Mouse (Mus musculus) lung, embryonic 15.5 days (tissue): ENCODE data around the gene Tbc1d2. TPM values are rescaled to one million over a fixed set of nuclear protein-coding genes. Genes with fewer than 3 reads are reported as not detected.

Experiments used
- ATAC-seq: fragments of 200-750 bp; cut with Nextera tagmentation; 2 replicates; pipeline ENCODE4 v1.8.0; 2017; ENCODE audit warnings: moderate number of reproducible peaks, borderline replicate concordance; ENCODE audit not compliant: low FRiP score, low TSS enrichment; ENCODE audit errors: extremely low read depth
- H3K27ac ChIP-seq: fragments of 300-500 bp; sonication (generic); 2 replicates; pipeline ENCODE4 v1.5.1; 2015; ENCODE audit warnings: moderate library complexity, mild to moderate bottlenecking, inconsistent platforms
- H3K27me3 ChIP-seq: fragments of 300-500 bp; sonication (generic); 2 replicates; pipeline ENCODE4 v1.6.1; 2015; ENCODE audit warnings: inconsistent platforms
- H3K36me3 ChIP-seq: fragments of 300-500 bp; sonication (generic); 2 replicates; pipeline ENCODE4 v1.6.1; 2015; ENCODE audit warnings: inconsistent platforms
- H3K4me1 ChIP-seq: fragments of 300-500 bp; sonication (generic); 2 replicates; pipeline ENCODE4 v1.6.1; 2015; ENCODE audit warnings: inconsistent platforms
- H3K4me2 ChIP-seq: fragments of 300-500 bp; sonication (generic); 2 replicates; pipeline ENCODE4 v1.6.1; 2015; ENCODE audit warnings: inconsistent platforms, mild to moderate bottlenecking, moderate library complexity
- H3K4me3 ChIP-seq: fragments of 300-500 bp; sonication (generic); 2 replicates; pipeline ENCODE4 v1.5.1; 2015; ENCODE audit warnings: mild to moderate bottlenecking, inconsistent platforms
- H3K9ac ChIP-seq: fragments of 300-500 bp; sonication (generic); 2 replicates; pipeline ENCODE4 v1.6.1; 2015; ENCODE audit warnings: inconsistent platforms
- H3K9me3 ChIP-seq: fragments of 300-500 bp; sonication (generic); 2 replicates; pipeline ENCODE4 v1.6.1; 2016; ENCODE audit warnings: inconsistent platforms
- WGBS: fragments of 180-500 bp; shearing (Covaris S2); methylation state at CpG from one replicate; pipeline ENCODE4 v1.1.7; 2015; 5-methylcytosine and 5-hydroxymethylcytosine counted together
- polyA plus RNA-seq: library from polyadenylated mRNA; unstranded; fragments of >200 nt; fragmentation: Nextera tagmentation; extraction: Ambion mirVana; gene quantifications from 2 replicates; pipeline ENCODE4 v1.2.1, GENCODE M21; 2015

Gene Tbc1d2
- polyA plus RNA-seq, 1 experiment from 2014 or later = 3.6 TPM

DNA sequence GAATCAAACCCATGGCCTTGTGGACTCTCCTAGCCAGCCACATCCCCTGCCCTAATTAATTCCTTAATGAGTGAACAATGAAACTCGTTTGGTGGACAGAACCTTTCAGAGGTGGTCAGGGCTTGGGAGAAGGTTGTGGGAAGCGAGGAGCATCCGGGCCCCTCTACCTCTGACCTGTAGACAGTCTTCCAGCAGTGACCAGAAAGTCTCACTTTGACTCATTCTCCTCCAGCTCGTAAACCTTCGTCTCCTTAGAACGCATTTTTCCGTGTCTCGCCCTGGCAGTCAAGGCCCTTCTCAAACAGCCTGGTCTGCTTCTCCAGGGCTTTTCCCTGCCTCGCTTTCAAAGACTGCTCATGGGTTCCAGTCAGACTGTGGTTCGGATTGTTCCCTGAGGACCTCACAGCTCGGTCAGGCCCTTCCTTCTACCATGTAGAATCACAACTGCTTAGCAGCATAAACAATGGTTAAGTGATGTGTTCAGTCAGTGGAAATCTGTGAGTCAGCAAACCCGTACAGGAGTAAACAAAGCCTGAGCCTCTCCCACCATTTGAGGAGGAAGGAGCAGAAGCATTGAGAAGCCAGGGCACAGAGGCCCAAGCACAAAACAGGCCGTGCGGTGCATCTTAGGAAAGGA is 89.8 kb downstream of the Tbc1d2 start:
- Histone ChIP-seq H3K9me3 (no peaks in the 10 kb centered on the region), H3K27me3 (no peaks in the 10 kb centered on the region), H3K9ac (no peak overlapping the region), H3K4me3 (no peak overlapping the region), H3K4me1 (no peaks in the 10 kb centered on the region), H3K27ac (no peak overlapping the region), H3K4me2 (no peak overlapping the region), H3K36me3 (no peaks in the 10 kb centered on the region)
- 73% methylated on average over 14 of the region's 14 CpGs for WGBS
- no peak for ATAC-seq

DNA sequence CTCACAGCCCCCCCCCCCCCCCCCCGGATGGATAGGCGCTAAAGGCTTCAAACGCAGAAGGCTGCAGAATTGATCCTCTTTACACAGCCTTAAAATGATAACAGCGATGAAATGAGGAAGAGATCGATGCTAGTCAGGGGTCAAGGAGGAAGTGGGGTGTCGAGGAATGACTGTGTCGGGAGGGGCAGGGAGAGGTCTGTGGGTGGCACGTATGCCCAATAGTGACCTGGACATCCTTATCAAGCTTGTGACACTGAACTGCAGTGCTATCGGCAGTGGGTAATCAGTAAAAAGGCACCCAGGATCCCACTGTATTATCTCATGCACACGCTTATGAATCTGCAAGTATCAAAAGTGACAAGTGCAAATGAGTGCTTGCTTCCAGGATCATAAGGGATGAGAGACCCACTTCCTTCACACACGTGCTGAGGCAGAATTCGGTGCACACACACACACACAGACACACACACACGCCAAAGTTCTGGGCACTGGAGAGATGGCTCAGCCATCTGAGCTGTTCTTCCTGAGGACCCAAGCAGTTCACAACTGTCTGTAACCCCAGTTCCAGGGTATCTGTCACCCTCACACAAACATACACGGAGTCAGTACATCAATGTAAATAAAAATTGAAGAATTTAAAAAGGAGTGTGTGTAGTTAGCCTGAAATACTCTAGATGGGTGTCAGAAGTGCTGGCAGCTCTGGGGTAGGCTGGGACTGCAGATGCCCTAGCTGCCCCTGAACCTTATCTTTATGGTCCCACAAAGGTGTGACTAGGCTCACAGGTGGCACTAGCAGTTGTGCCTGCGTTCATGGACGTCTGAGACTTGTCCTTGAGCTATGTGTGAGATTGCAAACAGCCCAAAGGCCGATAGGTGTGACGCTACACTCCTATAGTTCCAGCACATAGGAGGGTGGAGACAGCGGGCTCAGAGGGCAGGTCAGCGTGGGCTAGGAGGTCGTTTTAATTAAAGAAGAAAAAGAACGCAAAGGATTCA is 91.0 kb downstream of the Tbc1d2 start:
- Histone ChIP-seq H3K4me1 (peaks cover 2% of the 10 kb centered on the region), H3K4me3 (no peak overlapping the region), H3K27ac (no peak overlapping the region), H3K36me3 (no peaks in the 10 kb centered on the region), H3K9me3 (no peaks in the 10 kb centered on the region), H3K4me2 (no peak overlapping the region), H3K9ac (no peak overlapping the region), H3K27me3 (no peaks in the 10 kb centered on the region)
- 51% methylated on average over 22 of the region's 22 CpGs for WGBS
- ATAC-seq = no peak

- H3K9ac ChIP-seq = no peak overlapping the region
- WGBS = 75% methylated on average over 3 of the region's 3 CpGs
- H3K4me3 ChIP-seq = no peak overlapping the region
- no peaks in the 10 kb centered on the region for H3K27me3 ChIP-seq
- H3K4me1 ChIP-seq = peaks cover 8% of the 10 kb centered on the region
- no peaks in the 10 kb centered on the region for H3K36me3 ChIP-seq
- H3K27ac ChIP-seq = no peak overlapping the region
- H3K4me2 ChIP-seq = no peak overlapping the region
- no peak for ATAC-seq
- no peaks in the 10 kb centered on the region for H3K9me3 ChIP-seq
Measured at GRCm38 (mm10) chr4:46556933-46557332, 93.1 kb downstream of the Tbc1d2 start.

- no peak for ATAC-seq
- H3K27ac ChIP-seq = no peak overlapping the region
- H3K4me2 ChIP-seq = no peak overlapping the region
- no peaks in the 10 kb centered on the region for H3K27me3 ChIP-seq
- H3K4me1 ChIP-seq = peaks cover 8% of the 10 kb centered on the region
- H3K9ac ChIP-seq = no peak overlapping the region
- H3K36me3 ChIP-seq = no peaks in the 10 kb centered on the region
- WGBS = 79% methylated on average over 9 of the region's 9 CpGs
- H3K4me3 ChIP-seq = no peak overlapping the region
- H3K9me3 ChIP-seq = no peaks in the 10 kb centered on the region
Measured at GRCm38 (mm10) chr4:46555762-46556161, 94.2 kb downstream of the Tbc1d2 start.

Other genes starting within 250 kb of the Tbc1d2 start
- gene Hemgn, start 236.7 kb downstream of the Tbc1d2 start, polyA plus RNA-seq = 1.2 and 2.5 TPM in 2 replicates
- 290 and 292 TPM in 2 replicates for gene Anp32b, start 199.3 kb downstream of the Tbc1d2 start, polyA plus RNA-seq
- gene Nans, start 161.0 kb downstream of the Tbc1d2 start, polyA plus RNA-seq = 84.7 and 90.6 TPM in 2 replicates
- gene Trim14, start 114.1 kb downstream of the Tbc1d2 start, polyA plus RNA-seq = 2.2 and 2.7 TPM in 2 replicates
- 3.4 and 5.3 TPM in 2 replicates for gene Coro2a, start 48.0 kb downstream of the Tbc1d2 start, polyA plus RNA-seq